Mouse (Mus musculus) testis, adult 2 months (tissue): ENCODE measurements around the gene Aspg.

ENCODE experiments used
- CTCF ChIP-seq: fragments of 200-500 bp; IDR thresholded peaks from 2 replicates; pipeline ENCODE4 v1.5.1; 2012; ENCODE audit warnings: low read depth, mild to moderate bottlenecking, inconsistent platforms, low read length, moderate library complexity; ENCODE audit not compliant: control insufficient read depth, insufficient read depth, insufficient replicate concordance
- POLR2A ChIP-seq: fragments of 200-500 bp; IDR thresholded peaks from 2 replicates; pipeline ENCODE4 v1.6.1; 2012; ENCODE audit warnings: low read depth, mild to moderate bottlenecking, inconsistent platforms, low read length, moderate library complexity; ENCODE audit not compliant: control insufficient read depth

GRCm38 (mm10) chr12:112153597-112153996 is 47.1 kb downstream of the Aspg start:
- no peak for TF ChIP-seq POLR2A
- TF ChIP-seq CTCF = no peak
